Mouse (Mus musculus): ENCODE data around the gene Bach2. TPM values are rescaled to one million over a fixed set of nuclear protein-coding genes. Genes with fewer than 3 reads are reported as not detected.
A peak's percentile ranks its signal among the peaks of the same experiment; 100 is the strongest.

Gene Bach2
- polyA plus RNA-seq, 1 experiment from 2014 or later, result 8.8 TPM

DNA sequence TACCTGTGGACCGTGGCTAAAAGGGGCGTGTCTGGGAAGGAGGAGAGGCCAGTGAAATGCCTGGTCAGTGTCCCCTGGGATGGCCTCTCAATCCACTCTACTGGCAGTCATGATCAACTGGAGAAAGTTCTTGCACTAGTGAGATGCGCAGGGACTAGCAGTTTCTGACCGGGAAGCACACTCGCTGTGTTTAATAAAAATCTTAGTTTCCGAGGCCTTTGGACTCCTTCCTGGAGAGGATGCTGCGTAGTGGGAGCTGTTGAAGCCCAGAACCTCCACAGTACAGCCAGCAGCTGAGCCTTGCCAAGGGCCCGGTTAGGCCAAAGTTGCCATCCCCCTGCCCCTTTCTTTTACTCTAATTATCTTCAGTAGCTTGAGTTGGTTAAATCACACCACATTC is 148.3 kb downstream of the Bach2 start:
- Histone ChIP-seq H3K4me3 (no peak overlapping the region), H3K4me1 (peaks cover 45% of the 10 kb centered on the region), H3K27me3 (ENCODE audit: insufficient read depth, poor library complexity, severe bottlenecking) (no peaks in the 10 kb centered on the region), H3K9me3 (no peaks in the 10 kb centered on the region), H3K27ac (peak overlapping the region; percentile 79), H3K36me3 (no peaks in the 10 kb centered on the region)
- 80% methylated on average over 8 of the region's 8 CpGs for whole genome bisulfite sequencing
- no peak for DNase-seq (ENCODE audit: low spot score)

GRCm38 (mm10) chr4:32387479-32388240 is 149.1 kb downstream of the Bach2 start:
- no peaks in the 10 kb centered on the region for H3K27me3 ChIP-seq (ENCODE audit: insufficient read depth, poor library complexity, severe bottlenecking)
- H3K4me3 ChIP-seq, result no peak overlapping the region
- H3K27ac ChIP-seq, result peak overlapping the region; percentile 79
- WGBS, result 27% methylated on average over 11 of the region's 11 CpGs
- H3K9me3 ChIP-seq, result no peaks in the 10 kb centered on the region
- H3K4me1 ChIP-seq, result peaks cover 42% of the 10 kb centered on the region
- peak; percentile 82 for DNase-seq (ENCODE audit: low spot score)
- no peaks in the 10 kb centered on the region for H3K36me3 ChIP-seq

DNA sequence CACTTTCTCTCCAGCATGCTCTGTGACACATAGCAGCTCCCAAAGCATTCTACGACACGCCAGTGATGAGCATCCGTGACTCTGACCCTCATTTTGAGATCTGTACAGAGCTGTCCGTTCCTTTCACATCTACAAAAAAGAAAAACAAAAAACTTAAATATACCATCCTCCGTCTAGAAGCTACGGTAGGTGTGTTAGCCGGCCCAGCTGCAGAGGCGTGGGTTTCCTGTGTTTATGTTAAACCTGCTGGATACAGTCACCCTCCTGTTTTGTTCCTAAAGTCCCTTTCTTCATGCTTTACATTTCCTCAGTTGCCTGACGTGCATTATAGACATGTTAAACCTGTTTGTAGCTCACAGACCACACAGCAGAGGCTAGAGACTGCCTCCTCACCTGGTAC is 150.0 kb downstream of the Bach2 start:
- Histone ChIP-seq H3K36me3 (no peaks in the 10 kb centered on the region), H3K27me3 (ENCODE audit: insufficient read depth, poor library complexity, severe bottlenecking) (no peaks in the 10 kb centered on the region), H3K9me3 (no peaks in the 10 kb centered on the region), H3K27ac (peak overlapping the region; percentile 79), H3K4me3 (no peak overlapping the region), H3K4me1 (peaks cover 42% of the 10 kb centered on the region)
- 72% methylated on average over 9 of the region's 9 CpGs for WGBS
- DNase-seq (ENCODE audit: low spot score), result no peak

DNA sequence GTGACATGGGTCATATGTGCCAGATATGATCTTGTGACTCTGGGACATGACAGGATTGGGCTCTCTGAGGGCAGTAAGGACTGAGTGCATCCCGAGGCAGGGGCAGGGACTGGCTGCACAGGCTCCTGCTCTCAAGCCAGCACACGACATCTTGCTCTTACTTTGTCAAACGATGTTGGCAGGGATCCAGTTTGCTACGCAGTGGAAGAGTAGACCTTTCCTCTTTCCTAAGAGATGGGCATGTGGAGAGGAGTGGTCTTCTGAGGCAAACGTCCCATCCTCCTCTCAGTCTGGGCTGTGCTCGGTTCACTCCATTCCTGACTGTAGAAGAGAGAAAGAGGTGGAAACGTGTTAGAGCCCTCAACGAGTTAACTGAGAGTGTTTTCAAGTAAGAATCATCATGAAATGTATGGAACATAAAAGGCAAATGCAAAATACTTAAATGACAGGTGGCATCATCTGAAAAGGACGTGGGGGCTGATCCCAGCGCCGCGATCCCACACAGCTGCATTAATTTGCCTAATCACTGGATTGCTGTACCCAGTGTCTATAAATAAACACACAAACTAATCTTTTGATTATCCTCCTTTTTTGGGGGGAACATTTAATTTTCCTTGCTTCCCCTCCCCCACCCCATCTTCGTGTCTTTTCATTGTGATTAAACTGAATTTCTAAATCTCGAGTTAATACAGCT is 150.7 kb downstream of the Bach2 start:
- H3K4me3 ChIP-seq, result no peak overlapping the region
- no peaks in the 10 kb centered on the region for H3K36me3 ChIP-seq
- WGBS, result 67% methylated on average over 14 of the region's 14 CpGs
- peaks cover 47% of the 10 kb centered on the region for H3K4me1 ChIP-seq
- no peaks in the 10 kb centered on the region for H3K27me3 ChIP-seq (ENCODE audit: insufficient read depth, poor library complexity, severe bottlenecking)
- peak overlapping the region; percentile 79 for H3K27ac ChIP-seq
- no peaks in the 10 kb centered on the region for H3K9me3 ChIP-seq
- DNase-seq (ENCODE audit: low spot score), result peak; percentile 10

GRCm38 (mm10) chr4:32391260-32391659 is 152.7 kb downstream of the Bach2 start:
- WGBS, result 76% methylated on average over 8 of the region's 8 CpGs
- H3K4me3 ChIP-seq, result no peak overlapping the region
- no peaks in the 10 kb centered on the region for H3K27me3 ChIP-seq (ENCODE audit: insufficient read depth, poor library complexity, severe bottlenecking)

GRCm38 (mm10) chr4:32393226-32393625 is 154.6 kb downstream of the Bach2 start:
- H3K9me3 ChIP-seq, result no peaks in the 10 kb centered on the region
- WGBS, result 72% methylated on average over 3 of the region's 3 CpGs
- no peak overlapping the region for H3K4me3 ChIP-seq
- no peaks in the 10 kb centered on the region for H3K27me3 ChIP-seq (ENCODE audit: insufficient read depth, poor library complexity, severe bottlenecking)
- DNase-seq (ENCODE audit: low spot score), result no peak
- peaks cover 21% of the 10 kb centered on the region for H3K4me1 ChIP-seq
- no peak overlapping the region for H3K27ac ChIP-seq
- no peaks in the 10 kb centered on the region for H3K36me3 ChIP-seq

More at GRCm38 (mm10) chr4:32391260-32391659, 152.7 kb downstream of the Bach2 start:
- no peaks in the 10 kb centered on the region for H3K36me3 ChIP-seq
- DNase-seq (ENCODE audit: low spot score), result no peak
- peaks cover 41% of the 10 kb centered on the region for H3K4me1 ChIP-seq
- H3K27ac ChIP-seq, result no peak overlapping the region
- H3K9me3 ChIP-seq, result no peaks in the 10 kb centered on the region

- Histone ChIP-seq H3K27ac (peak overlapping the region; percentile 42; the same call in 1 of the 2 replicates), H3K4me1 (peaks cover 14% of the 10 kb centered on the region), H3K27me3 (ENCODE audit: insufficient read depth, poor library complexity, severe bottlenecking) (no peaks in the 10 kb centered on the region), H3K36me3 (no peaks in the 10 kb centered on the region), H3K9me3 (no peaks in the 10 kb centered on the region), H3K4me3 (no peak overlapping the region)
- DNase-seq (ENCODE audit: low spot score), result no peak
- 53% methylated on average over 1 of the region's 1 CpGs for WGBS
Observed at GRCm38 (mm10) chr4:32393951-32394350, 155.3 kb downstream of the Bach2 start.

DNA sequence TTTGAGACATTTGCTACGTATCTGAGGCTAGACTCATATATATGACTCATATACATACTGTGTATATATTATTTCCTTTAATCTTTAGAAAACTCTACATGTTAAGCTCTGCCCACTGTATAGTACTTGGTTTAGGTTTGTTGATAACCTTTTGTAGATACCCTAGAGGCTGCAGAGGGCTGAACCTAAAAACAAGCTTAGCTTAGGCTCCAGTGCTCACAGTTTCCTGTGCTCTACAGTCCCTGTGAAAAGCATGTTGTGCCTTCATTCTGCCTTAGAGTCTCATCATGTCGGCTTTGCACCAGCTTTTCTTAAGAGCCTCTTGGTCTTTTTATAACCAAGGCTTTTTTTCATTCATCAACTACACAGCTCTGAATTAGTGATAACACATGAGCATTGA is 156.2 kb downstream of the Bach2 start:
- Histone ChIP-seq H3K36me3 (no peaks in the 10 kb centered on the region), H3K9me3 (no peaks in the 10 kb centered on the region), H3K27ac (no peak overlapping the region), H3K4me1 (peaks cover 13% of the 10 kb centered on the region), H3K27me3 (ENCODE audit: insufficient read depth, poor library complexity, severe bottlenecking) (no peaks in the 10 kb centered on the region), H3K4me3 (no peak overlapping the region)
- no peak for DNase-seq (ENCODE audit: low spot score)
- 85% methylated on average over 2 of the region's 2 CpGs for WGBS

DNA sequence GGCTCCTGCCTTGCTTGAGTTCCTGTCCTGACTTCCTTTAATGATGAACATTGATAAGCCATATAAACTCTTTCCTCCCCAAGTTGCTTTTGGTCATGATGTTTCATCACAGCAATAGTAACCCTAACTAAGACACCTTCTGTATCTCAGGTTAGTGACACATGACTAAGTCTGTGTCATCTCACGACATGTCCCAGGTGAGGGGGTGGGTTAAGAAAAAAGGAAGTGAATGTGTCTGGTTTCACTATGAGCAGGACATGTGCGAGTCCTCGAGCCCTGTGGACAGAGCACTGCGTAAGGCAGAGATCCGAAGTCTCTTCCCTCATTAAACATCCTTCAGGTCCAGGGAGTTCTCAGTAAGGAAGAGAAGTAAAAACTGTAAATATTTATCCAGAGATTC is 162.9 kb downstream of the Bach2 start:
- Histone ChIP-seq H3K4me3 (no peak overlapping the region), H3K27ac (no peak overlapping the region), H3K9me3 (no peaks in the 10 kb centered on the region), H3K27me3 (ENCODE audit: insufficient read depth, poor library complexity, severe bottlenecking) (no peaks in the 10 kb centered on the region), H3K36me3 (no peaks in the 10 kb centered on the region), H3K4me1 (peaks cover 33% of the 10 kb centered on the region)
- 90% methylated on average over 5 of the region's 5 CpGs for WGBS
- no peak for DNase-seq (ENCODE audit: low spot score)

DNA sequence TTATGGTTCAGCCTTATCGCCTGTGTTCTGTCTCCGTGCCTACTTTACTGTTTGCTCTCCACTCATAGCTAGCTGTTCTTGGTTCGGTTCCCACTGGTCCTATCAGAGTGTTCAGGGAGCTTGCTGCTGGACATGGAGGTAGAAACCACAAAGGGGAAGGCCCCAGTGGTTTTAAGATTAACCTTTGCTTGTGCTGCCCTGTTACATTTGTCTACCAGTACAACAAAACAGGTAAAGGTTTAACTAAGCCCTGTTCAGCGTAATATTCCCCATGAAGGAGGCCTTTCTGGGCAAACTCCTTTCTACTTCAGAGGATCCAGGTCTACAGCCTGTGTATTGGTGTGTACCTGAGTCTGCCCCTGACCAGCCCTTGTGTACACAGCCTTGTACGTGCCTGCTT is 164.9 kb downstream of the Bach2 start:
- Histone ChIP-seq H3K27me3 (ENCODE audit: insufficient read depth, poor library complexity, severe bottlenecking) (no peaks in the 10 kb centered on the region), H3K4me3 (no peak overlapping the region), H3K36me3 (no peaks in the 10 kb centered on the region), H3K27ac (no peak overlapping the region), H3K9me3 (no peaks in the 10 kb centered on the region), H3K4me1 (peaks cover 33% of the 10 kb centered on the region)
- 88% methylated on average over 5 of the region's 5 CpGs for WGBS
- no peak for DNase-seq (ENCODE audit: low spot score)

DNA sequence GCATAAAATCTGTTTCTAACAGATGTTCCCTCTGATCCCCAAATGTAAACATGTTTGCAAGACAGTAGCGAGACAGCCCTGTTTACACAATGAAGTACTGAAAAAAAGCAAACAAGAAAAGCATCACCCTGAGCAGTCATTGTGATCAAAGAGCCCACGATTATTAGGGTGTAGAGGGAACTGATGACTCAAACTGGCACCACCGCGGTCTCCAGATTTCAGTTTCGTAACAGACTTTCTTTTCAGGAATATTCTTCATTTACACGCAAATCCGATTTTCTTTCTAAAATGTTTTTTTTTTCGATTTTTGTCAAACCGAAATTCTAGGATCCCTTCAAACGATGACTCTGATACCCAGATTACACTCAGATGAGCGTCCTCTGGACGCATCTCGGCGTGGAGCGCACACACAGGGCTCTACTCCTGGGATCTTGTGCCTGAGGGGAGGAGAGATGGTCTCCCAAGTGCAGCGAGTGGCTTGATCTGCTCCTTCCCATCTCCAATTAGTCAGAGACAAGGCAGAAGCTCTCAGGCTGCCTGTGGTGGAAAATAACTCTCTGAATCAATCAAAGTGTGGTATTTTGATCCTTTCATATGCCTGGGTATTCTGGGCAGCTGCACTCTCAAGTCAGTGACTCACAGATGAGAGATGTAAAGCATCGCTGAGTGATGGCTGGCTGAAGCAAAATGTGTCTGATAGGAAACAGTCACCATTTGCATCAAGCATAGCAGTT is 166.7 kb downstream of the Bach2 start:
- WGBS, result 77% methylated on average over 17 of the region's 17 CpGs
- no peak overlapping the region for H3K4me3 ChIP-seq
- no peak for DNase-seq (ENCODE audit: low spot score)
- H3K27me3 ChIP-seq (ENCODE audit: insufficient read depth, poor library complexity, severe bottlenecking), result no peaks in the 10 kb centered on the region
- H3K36me3 ChIP-seq, result no peaks in the 10 kb centered on the region
- no peaks in the 10 kb centered on the region for H3K9me3 ChIP-seq
- no peak overlapping the region; the same call in 1 of the 2 replicates for H3K27ac ChIP-seq
- H3K4me1 ChIP-seq, result peaks cover 24% of the 10 kb centered on the region

DNA sequence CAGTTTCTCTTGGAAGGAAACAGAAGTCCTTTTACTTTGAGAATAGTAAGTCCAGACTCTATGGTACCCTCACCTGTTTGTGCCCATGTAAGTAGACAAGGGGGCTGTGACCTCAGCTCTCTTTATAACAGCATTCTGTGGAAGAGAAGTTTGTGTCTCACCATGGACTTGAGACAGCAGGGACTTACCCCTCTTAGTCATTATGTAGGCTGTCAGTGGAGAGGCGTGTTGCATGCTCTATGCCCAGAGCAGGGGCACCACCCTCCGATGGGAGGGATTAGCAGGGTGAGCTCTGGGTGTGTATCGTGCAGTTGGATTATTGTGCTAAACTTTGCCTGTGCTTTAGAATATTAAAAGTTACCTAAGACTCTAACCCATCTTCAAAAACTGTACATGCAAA is 167.4 kb downstream of the Bach2 start:
- H3K36me3 ChIP-seq, result no peaks in the 10 kb centered on the region
- no peaks in the 10 kb centered on the region for H3K27me3 ChIP-seq (ENCODE audit: insufficient read depth, poor library complexity, severe bottlenecking)
- H3K4me3 ChIP-seq, result no peak overlapping the region
- DNase-seq (ENCODE audit: low spot score), result no peak
- H3K9me3 ChIP-seq, result no peaks in the 10 kb centered on the region
- no peak overlapping the region; the same call in 1 of the 2 replicates for H3K27ac ChIP-seq
- peaks cover 20% of the 10 kb centered on the region; the same call in 1 of the 2 replicates for H3K4me1 ChIP-seq
- WGBS, result 82% methylated on average over 3 of the region's 3 CpGs

- no peak overlapping the region for H3K4me3 ChIP-seq
- 90% methylated on average over 8 of the region's 8 CpGs for whole genome bisulfite sequencing
- DNase-seq (ENCODE audit: low spot score), result no peak
Observed at GRCm38 (mm10) chr4:32408535-32408934, 169.9 kb downstream of the Bach2 start.

More at GRCm38 (mm10) chr4:32408535-32408934, 169.9 kb downstream of the Bach2 start:
- Histone ChIP-seq H3K4me1 (peaks cover 7% of the 10 kb centered on the region; the same call in 1 of the 2 replicates), H3K9me3 (no peaks in the 10 kb centered on the region), H3K36me3 (no peaks in the 10 kb centered on the region), H3K27ac (no peak overlapping the region), H3K27me3 (ENCODE audit: insufficient read depth, poor library complexity, severe bottlenecking) (no peaks in the 10 kb centered on the region)
